Mouse (Mus musculus): ENCODE results near the gene Paqr8.

- TF ChIP-seq CTCF (IDR thresholded peaks at IDR 0.05; ENCODE audit: borderline replicate concordance, insufficient read depth, low read depth, low read length): no peak
- no peak for TF ChIP-seq POLR2A (IDR thresholded peaks at IDR 0.05; ENCODE audit: borderline replicate concordance, insufficient read depth, low read length)
Observed at GRCm38 (mm10) chr1:20974341-20975135, 84.1 kb downstream of the Paqr8 start.

Data from cerebellum, adult 2 months (tissue).